ENCODE assay signal across 10 mouse cellular contexts in genomic region chr5:111449700-111450099, GRCm38 (mm10). TPM values are rescaled to one million over a fixed set of nuclear protein-coding genes. Genes with fewer than 3 reads are reported as not detected.
DNase-seq lines count a peak whose midpoint lies in the region; ATAC-seq lines count a peak whose summit lies in the region.
"Had no signal": no experiment of that assay in that cellular context is flagged by ENCODE, and none has a peak within 500 bp of the region (broad histone marks: within the 10 kb centered on the region; RNA-seq: fewer than 3 reads in every experiment).

No protein-coding gene starts in this region.

- DNase-seq in layer of hippocampus, adult 11-12 months (ENCODE audit: low spot score), result peak; percentile 35
- DNase-seq in layer of hippocampus, postnatal 10 days (ENCODE audit: low spot score in 2 of 2), result no peak
- peak; percentile 40 to 50 for DNase-seq in layer of hippocampus, adult 8-10 months (ENCODE audit: low spot score in 2 of 2)
- no peak for DNase-seq in lung, postnatal 4 days
- DNase-seq in adrenal gland, adult 18-20 months (ENCODE audit: low spot score in 2 of 2), result no peak
- DNase-seq: cerebellum, postnatal 36 days had no signal

- H3K27me3 ChIP-seq in forebrain, embryonic 12.5 days, result no peaks in the 10 kb centered on the region
- no peaks in the 10 kb centered on the region for H3K27me3 ChIP-seq in midbrain, embryonic 16.5 days (ENCODE audit: control insufficient read depth, insufficient read depth, low read depth, low read length)
- H3K27me3 ChIP-seq: intestine, embryonic 15.5 days had no signal

- no peaks in the 10 kb centered on the region for H3K9me3 ChIP-seq in forebrain, embryonic 12.5 days
- H3K9me3 ChIP-seq in midbrain, embryonic 16.5 days (replicated peaks; ENCODE audit: control insufficient read depth, low read length, poor library complexity, severe bottlenecking), result no peaks in the 10 kb centered on the region
- H3K9me3 ChIP-seq: intestine, embryonic 15.5 days had no signal

- H3K4me3 ChIP-seq in forebrain, embryonic 12.5 days (replicated peaks), result no peak overlapping the region
- no peak overlapping the region for H3K4me3 ChIP-seq in midbrain, embryonic 16.5 days (ENCODE audit: low read depth, low read length)
- H3K4me3 ChIP-seq: erythroblast, embryonic 14.5 days; intestine, embryonic 15.5 days had no signal

- 0 out of 2 replicates have a peak overlapping the region, but pooled peaks have one; percentile 42 for H3K27ac ChIP-seq in forebrain, embryonic 12.5 days
- H3K27ac ChIP-seq in midbrain, embryonic 16.5 days (ENCODE audit: low read length), result peak overlapping the region; percentile 47
- H3K27ac ChIP-seq: intestine, embryonic 15.5 days had no signal

- H3K4me2 ChIP-seq in forebrain, embryonic 12.5 days, result no peak overlapping the region
- H3K4me2 ChIP-seq in midbrain, embryonic 16.5 days (ENCODE audit: low read length), result no peak overlapping the region
- H3K4me2 ChIP-seq: intestine, embryonic 15.5 days had no signal

- H3K9ac ChIP-seq in forebrain, embryonic 12.5 days, result no peak overlapping the region
- H3K9ac ChIP-seq in midbrain, embryonic 16.5 days (ENCODE audit: low read depth, low read length), result 0 out of 2 replicates have a peak overlapping the region, but pooled peaks have one; percentile 11
- H3K9ac ChIP-seq: intestine, embryonic 15.5 days had no signal

- ATAC-seq in forebrain, embryonic 12.5 days (ENCODE audit: low FRiP score), result no peak
- no peak for ATAC-seq in midbrain, embryonic 16.5 days
- ATAC-seq: intestine, embryonic 15.5 days had no signal

- WGBS in forebrain, embryonic 12.5 days, result 67% methylated on average over 8 of the region's 8 CpGs
- 53% methylated on average over 8 of the region's 8 CpGs for WGBS in midbrain, embryonic 16.5 days

- H3K36me3 ChIP-seq in forebrain, embryonic 12.5 days (replicated peaks), result peaks cover 80% of the 10 kb centered on the region
- H3K36me3 ChIP-seq in midbrain, embryonic 16.5 days (ENCODE audit: control insufficient read depth, insufficient read depth, low read length), result peaks cover 3% of the 10 kb centered on the region; the same call in 1 of the 2 replicates
- H3K36me3 ChIP-seq: intestine, embryonic 15.5 days had no signal

- peaks cover 53% of the 10 kb centered on the region for H3K4me1 ChIP-seq in forebrain, embryonic 12.5 days
- peaks cover 13% of the 10 kb centered on the region; the same call in 1 of the 2 replicates for H3K4me1 ChIP-seq in midbrain, embryonic 16.5 days (ENCODE audit: control insufficient read depth, insufficient read depth, low read length)
- H3K4me1 ChIP-seq: intestine, embryonic 15.5 days had no signal

RNA-seq across cellular contexts. Expression of gene Mn1, which starts 32.5 kb away (rescaled TPM):
- 10 to 100 TPM; 33.7 to 36.8 TPM for total RNA-seq in layer of hippocampus, postnatal 10 days (2021)
- polyA plus RNA-seq in forebrain, embryonic 12.5 days (2016; fragmentation: Nextera tagmentation; extraction: Ambion mirVana), result 55.8 and 62.6 TPM in 2 replicates
- 10 to 100 TPM; 30.0 to 35.0 (median 32.2) TPM for total RNA-seq in layer of hippocampus, adult 8-10 months (2022)
- polyA plus RNA-seq in midbrain, embryonic 16.5 days (2015; fragmentation: Nextera tagmentation; extraction: Ambion mirVana), result 41.6 and 50.3 TPM in 2 replicates
- 1 to 10 TPM; 3.9 to 4.9 TPM for total RNA-seq in adrenal gland, adult 18-20 months (2021)

Comparison
In these comparisons a context has a peak if more than half of its experiments do, and no peak if none do; other contexts are left out.
1. DNase-seq: peak in layer of hippocampus, adult 11-12 months (single experiment) and layer of hippocampus, adult 8-10 months (2 of 2); none in layer of hippocampus, postnatal 10 days (0 of 2), lung, postnatal 4 days (0 of 2) and adrenal gland, adult 18-20 months (0 of 2).
2. RNA of gene Mn1, which starts 32.5 kb away (total RNA-seq): 33.7 to 36.8 TPM in layer of hippocampus, postnatal 10 days and 30.0 to 35.0 TPM in layer of hippocampus, adult 8-10 months; 3.9 to 4.9 TPM in adrenal gland, adult 18-20 months; every median in the first group is over 4 times any median in the second.